Mouse (Mus musculus): ENCODE results near the gene Rpl22l1. TPM values are rescaled to one million over a fixed set of nuclear protein-coding genes. Genes with fewer than 3 reads are reported as not detected.
"Not testable (repeated sequence)": the region's sequence is repeated elsewhere in the genome, so short reads cannot be mapped to it uniquely, and the experiment has no call there.

The Rpl22l1 gene
- total RNA-seq, 2 experiments from 2014 or later = 91.5 to 95.1 TPM

DNA sequence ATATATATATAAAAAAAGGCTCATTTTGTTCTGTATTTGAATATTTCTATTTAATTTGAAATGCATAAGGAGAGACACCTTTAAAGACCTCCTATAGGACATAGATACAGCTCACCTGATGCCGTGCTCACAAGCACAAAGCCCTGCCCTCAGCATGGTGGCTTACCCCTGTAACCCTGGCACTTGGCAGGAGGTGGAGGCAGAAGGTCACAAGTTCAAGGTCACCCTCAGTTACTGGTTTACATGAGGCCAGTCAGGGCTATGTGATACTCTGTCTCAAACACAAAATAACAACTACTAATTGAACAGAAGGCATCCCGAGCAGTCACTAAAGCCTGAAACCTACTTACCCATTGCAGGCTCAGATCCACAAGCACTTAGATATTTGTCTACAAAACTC is 24.2 kb downstream of the Rpl22l1 start:
- intact Hi-C loops (cut with DNase I) = no loop called here
- DNase-seq (ENCODE audit: low spot score) = no peak

DNA sequence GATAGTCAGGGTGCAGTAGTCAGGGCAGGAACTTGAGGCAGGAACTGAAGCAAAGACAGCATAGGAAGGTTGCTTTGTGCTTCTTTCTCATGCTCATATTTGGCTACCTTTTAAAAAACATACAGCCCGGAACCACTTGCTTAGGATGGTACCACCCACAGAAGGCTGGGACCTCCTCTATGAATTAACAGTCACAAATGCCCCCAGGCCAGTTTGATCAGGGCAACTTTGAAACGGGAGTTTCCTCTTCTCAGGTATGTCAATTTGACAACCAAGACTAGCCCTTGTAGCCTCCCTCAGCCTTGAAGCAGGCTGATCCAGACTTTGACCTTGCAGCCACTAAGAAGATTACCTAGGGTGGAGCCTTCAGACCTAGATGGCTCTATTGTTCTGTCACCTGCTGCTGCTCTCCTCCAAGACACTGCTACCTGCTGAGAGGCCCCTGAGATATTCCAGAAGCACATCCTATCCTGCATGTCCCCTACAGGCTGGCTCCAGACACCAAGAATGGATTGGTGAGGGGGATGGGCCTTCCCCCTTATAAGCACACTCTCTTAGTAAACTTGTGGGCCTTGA is 31.6 kb downstream of the Rpl22l1 start:
- intact Hi-C loops (cut with DNase I) = no loop called here
- no peak for DNase-seq (ENCODE audit: low spot score)

- DNase-seq (ENCODE audit: low spot score) = no peak
- intact Hi-C loops (cut with DNase I) = no loop called here
These were observed 36.8 kb downstream of the Rpl22l1 start for GRCm38 (mm10) chr3:28841886-28842649.

DNA sequence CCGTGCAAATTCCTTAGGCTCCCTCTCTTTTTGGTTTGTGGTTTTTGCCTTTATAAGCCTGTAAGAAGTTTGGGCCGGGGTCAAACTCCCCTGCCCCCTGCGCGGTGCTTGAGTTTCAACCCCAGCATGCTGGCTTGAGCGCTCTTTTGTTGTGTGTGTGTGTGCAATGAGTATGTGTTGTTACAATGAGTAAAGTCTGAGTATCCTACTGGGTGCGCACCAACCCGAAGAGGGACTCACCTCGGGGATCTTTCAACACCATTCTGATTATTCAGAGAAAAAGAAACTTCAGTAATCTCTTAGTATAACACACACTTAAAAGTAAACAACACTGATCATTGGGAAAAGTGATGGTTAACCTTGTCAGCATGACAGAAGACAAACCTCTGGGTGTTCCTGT is 38.0 kb downstream of the Rpl22l1 start:
- intact Hi-C loops (cut with DNase I) = no loop called here
- DNase-seq (ENCODE audit: low spot score) = no peak

- no peak for DNase-seq (ENCODE audit: low spot score)
- intact Hi-C loops (cut with DNase I) = no loop called here
These were observed 41.9 kb downstream of the Rpl22l1 start for GRCm38 (mm10) chr3:28847115-28847514.

- DNase-seq (ENCODE audit: low spot score); intact Hi-C loops (cut with DNase I): not testable (repeated sequence)
These were observed 46.9 kb downstream of the Rpl22l1 start for GRCm38 (mm10) chr3:28852174-28852573.

Other genes with a start within 250 kb of the Rpl22l1 start
- gene Slc2a2, start 107.5 kb upstream of the Rpl22l1 start, total RNA-seq (2021) = not detected
- gene Eif5a2, start 24.2 kb upstream of the Rpl22l1 start, total RNA-seq (2021) = 1 to 10 TPM in 1 of 2 experiments, under 1 TPM in 1; 0.95 to 1.2 TPM
- gene Gm1527, start 87.2 kb downstream of the Rpl22l1 start, total RNA-seq (2021) = not detected

Data from heart, postnatal 25 days (tissue).